Mouse (Mus musculus) midbrain, embryonic 15.5 days (tissue): ENCODE results near the gene Gsta1. TPM values are rescaled to one million over a fixed set of nuclear protein-coding genes. Genes with fewer than 3 reads are reported as not detected.
"Not testable (repeated sequence)": the region's sequence is repeated elsewhere in the genome, so short reads cannot be mapped to it uniquely, and the experiment has no call there.

Source experiments
- ATAC-seq: fragments of 200-750 bp; cut with Nextera tagmentation; replicated peaks from 2 replicates; pipeline ENCODE4 v1.8.0; 2017; ENCODE audit warnings: moderate TSS enrichment
- H3K27ac ChIP-seq: fragments of 300-500 bp; sonication (generic); 2 replicates; pipeline ENCODE4 v1.5.1; 2015; ENCODE audit warnings: mild to moderate bottlenecking, inconsistent platforms
- H3K27me3 ChIP-seq: fragments of 300-500 bp; sonication (generic); replicated peaks from 2 replicates; pipeline ENCODE4 v1.6.1; 2015; ENCODE audit warnings: inconsistent platforms
- H3K36me3 ChIP-seq: fragments of 300-500 bp; sonication (generic); replicated peaks from 2 replicates; pipeline ENCODE4 v1.6.1; 2015; ENCODE audit warnings: inconsistent platforms
- H3K4me1 ChIP-seq: fragments of 300-500 bp; sonication (generic); 2 replicates; pipeline ENCODE4 v1.6.1; 2015; ENCODE audit warnings: inconsistent platforms
- H3K4me2 ChIP-seq: fragments of 300-500 bp; sonication (generic); 2 replicates; pipeline ENCODE4 v1.6.1; 2015; ENCODE audit warnings: inconsistent platforms, mild to moderate bottlenecking, moderate library complexity
- H3K4me3 ChIP-seq: fragments of 300-500 bp; sonication (generic); 2 replicates; pipeline ENCODE4 v1.5.1; 2015; ENCODE audit warnings: mild to moderate bottlenecking, inconsistent platforms
- H3K9ac ChIP-seq: fragments of 300-500 bp; sonication (generic); 2 replicates; pipeline ENCODE4 v1.6.1; 2015; ENCODE audit warnings: mild to moderate bottlenecking, inconsistent platforms
- H3K9me3 ChIP-seq: fragments of 300-500 bp; sonication (generic); 2 replicates; pipeline ENCODE4 v1.6.1; 2016; ENCODE audit warnings: inconsistent platforms
- WGBS: fragments of 180-500 bp; shearing (Covaris S2); methylation state at CpG from one replicate; pipeline ENCODE4 v1.1.7; 2015; ENCODE audit warnings: mixed read lengths; 5-methylcytosine and 5-hydroxymethylcytosine counted together
- polyA plus RNA-seq: library from polyadenylated mRNA; unstranded; fragments of >200 nt; fragmentation: Nextera tagmentation; extraction: Ambion mirVana; gene quantifications from 2 replicates; pipeline ENCODE4 v1.2.1, GENCODE M21; 2015

Gsta1 gene
- polyA plus RNA-seq, 1 experiment from 2014 or later, result not detected

GRCm38 (mm10) chr9:78256914-78257313 is 26.5 kb downstream of the Gsta1 start, which contains the start of gene Gm3776:
Gm3776 (plus strand) TSS chr9:78257129.
- not testable (repeated sequence) for H3K4me3 ChIP-seq, H3K9ac ChIP-seq, H3K36me3 ChIP-seq, H3K4me2 ChIP-seq, H3K27ac ChIP-seq, ATAC-seq, H3K4me1 ChIP-seq, H3K27me3 ChIP-seq, H3K9me3 ChIP-seq
- 92% methylated on average over 1 of the region's 3 CpGs for WGBS

- not testable (repeated sequence) for H3K4me2 ChIP-seq, H3K9ac ChIP-seq, H3K9me3 ChIP-seq, H3K4me1 ChIP-seq, H3K27ac ChIP-seq, H3K27me3 ChIP-seq, H3K36me3 ChIP-seq, H3K4me3 ChIP-seq
- 6% methylated on average over 1 of the region's 6 CpGs for WGBS
- peak; percentile 69; the same call in 1 of the 2 replicates for ATAC-seq
Observed at GRCm38 (mm10) chr9:78259688-78260087, 29.2 kb downstream of the Gsta1 start.

GRCm38 (mm10) chr9:78270945-78271344 is 40.5 kb downstream of the Gsta1 start:
- H3K36me3 ChIP-seq, H3K4me1 ChIP-seq, H3K4me3 ChIP-seq, ATAC-seq, H3K4me2 ChIP-seq, H3K9me3 ChIP-seq, H3K27me3 ChIP-seq, H3K27ac ChIP-seq, H3K9ac ChIP-seq: not testable (repeated sequence)
- WGBS, result 89% methylated on average over 3 of the region's 3 CpGs

GRCm38 (mm10) chr9:78282002-78282711 is 51.7 kb downstream of the Gsta1 start:
- not testable (repeated sequence) for ATAC-seq, H3K36me3 ChIP-seq, H3K4me2 ChIP-seq, H3K27ac ChIP-seq, H3K4me3 ChIP-seq, H3K27me3 ChIP-seq, H3K4me1 ChIP-seq, H3K9me3 ChIP-seq, H3K9ac ChIP-seq
- 91% methylated on average over 4 of the region's 4 CpGs for WGBS

GRCm38 (mm10) chr9:78289063-78289462 is 58.6 kb downstream of the Gsta1 start:
- H3K27me3 ChIP-seq, H3K9ac ChIP-seq, H3K36me3 ChIP-seq, ATAC-seq, H3K4me2 ChIP-seq, H3K27ac ChIP-seq, H3K9me3 ChIP-seq, H3K4me3 ChIP-seq, H3K4me1 ChIP-seq: not testable (repeated sequence)
- WGBS, result 61% methylated on average over 1 of the region's 1 CpGs

- not testable (repeated sequence) for H3K9me3 ChIP-seq, ATAC-seq, H3K4me2 ChIP-seq, H3K4me3 ChIP-seq, H3K4me1 ChIP-seq, H3K9ac ChIP-seq, H3K27me3 ChIP-seq, H3K27ac ChIP-seq, H3K36me3 ChIP-seq
- WGBS, result 92% methylated on average over 3 of the region's 3 CpGs
Observed at GRCm38 (mm10) chr9:78289723-78290122, 59.3 kb downstream of the Gsta1 start, which contains the start of gene Gm10639. Gm10639 (plus strand) TSS chr9:78289923.

Other genes with a start within 250 kb of the Gsta1 start
- not detected in 2 replicates for gene Gcm1, start 178.7 kb upstream of the Gsta1 start, polyA plus RNA-seq
- 67.5 and 75.1 TPM in 2 replicates for gene Fbxo9, start 121.6 kb upstream of the Gsta1 start, polyA plus RNA-seq
- 43.0 and 46.3 TPM in 2 replicates for gene Ick, start 121.5 kb upstream of the Gsta1 start, polyA plus RNA-seq
- 15.7 and 21.0 TPM in 2 replicates for gene Gsta4, start 47.9 kb upstream of the Gsta1 start, polyA plus RNA-seq
- not detected in 2 replicates for gene Gm3776, start 26.5 kb downstream of the Gsta1 start, polyA plus RNA-seq
- not detected in 2 replicates for gene Gm10639, start 59.3 kb downstream of the Gsta1 start, polyA plus RNA-seq
- not detected in 2 replicates for gene Omt2a, start 84.1 kb downstream of the Gsta1 start, polyA plus RNA-seq
- not detected in 2 replicates for gene Omt2b, start 96.9 kb downstream of the Gsta1 start, polyA plus RNA-seq
- gene Gsta2, start 125.1 kb downstream of the Gsta1 start, polyA plus RNA-seq, result not detected in 2 replicates
- gene Dppa5a, start 137.5 kb downstream of the Gsta1 start, polyA plus RNA-seq, result 5.6 and 6.3 TPM in 2 replicates
- gene Ooep, start 148.1 kb downstream of the Gsta1 start, polyA plus RNA-seq, result 6.3 and 6.5 TPM in 2 replicates
- gene Ddx43, start 165.1 kb downstream of the Gsta1 start, polyA plus RNA-seq, result 0.41 and 0.47 TPM in 2 replicates
- gene Cgas, start 212.6 kb downstream of the Gsta1 start, polyA plus RNA-seq, result 0.68 and 0.80 TPM in 2 replicates
- 28.8 and 30.8 TPM in 2 replicates for gene Mto1, start 217.6 kb downstream of the Gsta1 start, polyA plus RNA-seq
- gene Gm17324, start 218.1 kb downstream of the Gsta1 start, polyA plus RNA-seq, result 2.2 and 2.4 TPM in 2 replicates